Mouse (Mus musculus) bone marrow, adult 2 months (tissue): ENCODE data around the gene Cyp2w1. TPM values are rescaled to one million over a fixed set of nuclear protein-coding genes. Genes with fewer than 3 reads are reported as not detected.
A peak's percentile ranks its signal among the peaks of the same experiment; 100 is the strongest.
"Not testable (repeated sequence)": the region's sequence is repeated elsewhere in the genome, so short reads cannot be mapped to it uniquely, and the experiment has no call there.

Source experiments
- H3K27ac ChIP-seq: fragments of 200-500 bp; 2 replicates; pipeline ENCODE4 v1.5.1; 2012; ENCODE audit warnings: low read depth, mild to moderate bottlenecking, control low read depth, inconsistent platforms, low read length; ENCODE audit not compliant: control insufficient read depth, poor library complexity, insufficient read depth
- H3K4me1 ChIP-seq: fragments of 200-500 bp; 2 replicates; pipeline ENCODE4 v1.6.1; 2011; ENCODE audit warnings: low read length; ENCODE audit not compliant: control insufficient read depth, insufficient read depth
- H3K4me3 ChIP-seq: fragments of 200-500 bp; replicated peaks from 2 replicates; pipeline ENCODE3; 2011; ENCODE audit warnings: mild to moderate bottlenecking, low read depth, low read length, control low read depth; ENCODE audit not compliant: control insufficient read depth
- CTCF ChIP-seq: fragments of 200-500 bp; IDR thresholded peaks from 2 replicates; pipeline ENCODE4 v1.5.1; 2011; ENCODE audit warnings: low read length, control low read depth; ENCODE audit not compliant: control insufficient read depth, insufficient read depth
- POLR2A ChIP-seq: fragments of 200-500 bp; IDR thresholded peaks from 2 replicates; pipeline ENCODE4 v1.6.1; 2011; ENCODE audit warnings: low read depth, mild to moderate bottlenecking, control low read depth, low read length, borderline replicate concordance; ENCODE audit not compliant: control insufficient read depth
- WGBS: fragments of 180-500 bp; shearing (Covaris S2); methylation state at CpG from one replicate; pipeline ENCODE4 v1.1.7; 2018; 5-methylcytosine and 5-hydroxymethylcytosine counted together
- polyA plus RNA-seq: library from polyadenylated mRNA; stranded (reverse); fragments of >200 nt; gene quantifications from 2 replicates; pipeline ENCODE4 v1.2.4, GENCODE M21; 2011; ENCODE audit warnings: low replicate concordance; ENCODE audit not compliant: missing spikeins, insufficient read depth, insufficient read length

Cyp2w1 gene
- polyA plus RNA-seq, 1 experiment, result not detected

GRCm38 (mm10) chr5:139326111-139326696, 26.2 kb upstream of the Cyp2w1 start:
- H3K4me3 ChIP-seq, result no peak overlapping the region
- TF ChIP-seq CTCF (no peak), POLR2A (no peak)
- peak overlapping the region; percentile 96; the same call in 1 of the 2 replicates for H3K27ac ChIP-seq
- H3K4me1 ChIP-seq, result peaks cover 7% of the 10 kb centered on the region
- WGBS, result 53% methylated on average over 13 of the region's 13 CpGs

GRCm38 (mm10) chr5:139326986-139327633, 25.3 kb upstream of the Cyp2w1 start:
- Histone ChIP-seq H3K27ac (peak overlapping the region; percentile 84), H3K4me1 (peaks cover 7% of the 10 kb centered on the region), H3K4me3 (no peak overlapping the region)
- TF ChIP-seq POLR2A (no peak), CTCF (no peak)
- WGBS, result 47% methylated on average over 7 of the region's 7 CpGs

- H3K27ac ChIP-seq, result peak overlapping the region; percentile 84
- no peak overlapping the region for H3K4me3 ChIP-seq
- 13% methylated on average over 7 of the region's 7 CpGs for WGBS
- H3K4me1 ChIP-seq, result peaks cover 7% of the 10 kb centered on the region
- TF ChIP-seq POLR2A (no peak), CTCF (no peak)
These were observed 24.8 kb upstream of the Cyp2w1 start for GRCm38 (mm10) chr5:139327634-139328020.

- WGBS, result 82% methylated on average over 7 of the region's 7 CpGs
- TF ChIP-seq CTCF (no peak), POLR2A (no peak)
These were observed 21.7 kb upstream of the Cyp2w1 start for GRCm38 (mm10) chr5:139330766-139331165.

GRCm38 (mm10) chr5:139331742-139332141, 20.7 kb upstream of the Cyp2w1 start:
- H3K4me3 ChIP-seq, result no peak overlapping the region
- 21% methylated on average over 8 of the region's 8 CpGs for WGBS
- H3K4me1 ChIP-seq, result peaks cover 5% of the 10 kb centered on the region
- no peak overlapping the region for H3K27ac ChIP-seq
- no peak for TF ChIP-seq POLR2A
- peak; percentile 91 for TF ChIP-seq CTCF

More at GRCm38 (mm10) chr5:139330766-139331165, 21.7 kb upstream of the Cyp2w1 start:
- Histone ChIP-seq H3K27ac (no peak overlapping the region), H3K4me3 (no peak overlapping the region), H3K4me1 (peaks cover 7% of the 10 kb centered on the region)

GRCm38 (mm10) chr5:139332590-139333272, 19.7 kb upstream of the Cyp2w1 start:
- no peak overlapping the region for H3K4me3 ChIP-seq
- 78% methylated on average over 8 of the region's 8 CpGs for WGBS
- no peaks in the 10 kb centered on the region for H3K4me1 ChIP-seq
- TF ChIP-seq POLR2A (no peak), CTCF (no peak)
- no peak overlapping the region for H3K27ac ChIP-seq

GRCm38 (mm10) chr5:139333301-139334013, 19.0 kb upstream of the Cyp2w1 start:
- no peak overlapping the region for H3K27ac ChIP-seq
- no peaks in the 10 kb centered on the region for H3K4me1 ChIP-seq
- WGBS, result 87% methylated on average over 16 of the region's 16 CpGs
- H3K4me3 ChIP-seq, result no peak overlapping the region
- TF ChIP-seq CTCF, result no peak
- no peak for TF ChIP-seq POLR2A

GRCm38 (mm10) chr5:139334394-139334793, 18.0 kb upstream of the Cyp2w1 start:
- TF ChIP-seq CTCF, result peak; percentile 29; the same call in 1 of the 2 replicates
- H3K4me3 ChIP-seq, H3K27ac ChIP-seq, H3K4me1 ChIP-seq: not testable (repeated sequence)
- 89% methylated on average over 10 of the region's 10 CpGs for WGBS
